Mouse (Mus musculus): Measurements from ENCODE around the gene Fam173b. TPM values are rescaled to one million over a fixed set of nuclear protein-coding genes. Genes with fewer than 3 reads are reported as not detected.

Gene Fam173b
- polyA plus RNA-seq (2015; fragmentation: Nextera tagmentation; extraction: Ambion mirVana), result 9.7 and 9.9 TPM in 2 replicates

GRCm38 (mm10) chr15:31601646-31602374 is at the start of gene Fam173b, which contains the start of gene Cct5:
Gene Fam173b (plus strand): TSS chr15:31601852.
Gene Cct5 (minus strand): TSS chr15:31601804.

GRCm38 (mm10) chr15:31565184-31565583 is 36.5 kb upstream of the Fam173b start, which contains the start of gene Cmbl:
Gene Cmbl (plus strand): TSS chr15:31565389.

Other genes starting within 250 kb of the Fam173b start
- gene Ankrd33b, start 234.1 kb upstream of the Fam173b start, polyA plus RNA-seq (2015; fragmentation: Nextera tagmentation; extraction: Ambion mirVana), result 0.65 and 1.1 TPM in 2 replicates
- gene Ropn1l, start 148.1 kb upstream of the Fam173b start, polyA plus RNA-seq (2015; fragmentation: Nextera tagmentation; extraction: Ambion mirVana), result 2.6 and 2.9 TPM in 2 replicates
- 46.0 and 54.6 TPM in 2 replicates for gene March6, start 70.8 kb upstream of the Fam173b start, polyA plus RNA-seq (2015; fragmentation: Nextera tagmentation; extraction: Ambion mirVana)
- 23.0 and 30.9 TPM in 2 replicates for gene Cmbl, start 36.5 kb upstream of the Fam173b start, polyA plus RNA-seq (2015; fragmentation: Nextera tagmentation; extraction: Ambion mirVana)
- 376 and 381 TPM in 2 replicates for gene Cct5, start within 50 bp of the Fam173b start, polyA plus RNA-seq (2015; fragmentation: Nextera tagmentation; extraction: Ambion mirVana)